Mouse (Mus musculus) CH12.LX (cell line): ENCODE measurements around the gene Kif21b.

Experiments used
- CHD1 ChIP-seq: IDR thresholded peaks from 2 replicates; pipeline ENCODE4 v1.6.1; 2012; ENCODE audit warnings: low read depth, low read length, improper control_type of control experiment, inconsistent platforms
- CTCF ChIP-seq, 2 experiments: IDR thresholded peaks in 1 of 2; conservative IDR thresholded peaks in 1 of 2; 2 replicates each; pipeline ENCODE4 v1.5.1; 2011 to 2012; ENCODE audit warnings: low read depth in 2 of 2, low read length in 2 of 2, improper control_type of control experiment in 1 of 2, inconsistent platforms in 1 of 2, mild to moderate bottlenecking in 1 of 2, moderate library complexity in 1 of 2
- E2F4 ChIP-seq: IDR thresholded peaks from 2 replicates; pipeline ENCODE4 v1.6.1; 2011; ENCODE audit warnings: low read depth, low read length, improper control_type of control experiment; ENCODE audit not compliant: insufficient replicate concordance
- GABPA ChIP-seq: IDR thresholded peaks from 2 replicates; pipeline ENCODE4 v1.6.1; 2012; ENCODE audit warnings: low read depth, low read length, improper control_type of control experiment, inconsistent platforms; ENCODE audit not compliant: insufficient replicate concordance
- JUND ChIP-seq: conservative IDR thresholded peaks from 2 replicates; pipeline ENCODE4 v1.6.1; 2011; ENCODE audit warnings: low read depth, low read length, improper control_type of control experiment
- MAX ChIP-seq: IDR thresholded peaks from 2 replicates; pipeline ENCODE4 v1.6.1; 2011; ENCODE audit warnings: low read length, improper control_type of control experiment
- MAZ ChIP-seq: IDR thresholded peaks from 2 replicates; pipeline ENCODE4 v1.6.1; 2012; ENCODE audit warnings: low read depth, mild to moderate bottlenecking, inconsistent platforms, low read length, improper control_type of control experiment, moderate library complexity
- MXI1 ChIP-seq: IDR thresholded peaks from 2 replicates; pipeline ENCODE4 v1.6.1; 2011; ENCODE audit warnings: mild to moderate bottlenecking, low read depth, low read length, improper control_type of control experiment
- MYC ChIP-seq: IDR thresholded peaks from 2 replicates; pipeline ENCODE4 v1.6.1; 2011; ENCODE audit warnings: low read depth, mild to moderate bottlenecking, improper control_type of control experiment, low read length
- POLR2A ChIP-seq: IDR thresholded peaks from 2 replicates; pipeline ENCODE4 v1.6.1; 2011; ENCODE audit warnings: low read depth, mild to moderate bottlenecking, improper control_type of control experiment, low read length
- RCOR1 ChIP-seq: conservative IDR thresholded peaks from 2 replicates; pipeline ENCODE4 v1.6.1; 2012; ENCODE audit warnings: low read depth, mild to moderate bottlenecking, inconsistent platforms, low read length, improper control_type of control experiment
- SMC3 ChIP-seq: IDR thresholded peaks from 2 replicates; pipeline ENCODE4 v1.6.1; 2011; ENCODE audit warnings: low read depth, low read length, improper control_type of control experiment
- ZC3H11A ChIP-seq: IDR thresholded peaks from 2 replicates; pipeline ENCODE4 v1.6.1; 2012; ENCODE audit warnings: low read depth, mild to moderate bottlenecking, inconsistent platforms, low read length, improper control_type of control experiment
- ZNF384 ChIP-seq: IDR thresholded peaks from 2 replicates; pipeline ENCODE4 v1.6.1; 2012; ENCODE audit warnings: low read depth, low read length, improper control_type of control experiment, inconsistent platforms

DNA sequence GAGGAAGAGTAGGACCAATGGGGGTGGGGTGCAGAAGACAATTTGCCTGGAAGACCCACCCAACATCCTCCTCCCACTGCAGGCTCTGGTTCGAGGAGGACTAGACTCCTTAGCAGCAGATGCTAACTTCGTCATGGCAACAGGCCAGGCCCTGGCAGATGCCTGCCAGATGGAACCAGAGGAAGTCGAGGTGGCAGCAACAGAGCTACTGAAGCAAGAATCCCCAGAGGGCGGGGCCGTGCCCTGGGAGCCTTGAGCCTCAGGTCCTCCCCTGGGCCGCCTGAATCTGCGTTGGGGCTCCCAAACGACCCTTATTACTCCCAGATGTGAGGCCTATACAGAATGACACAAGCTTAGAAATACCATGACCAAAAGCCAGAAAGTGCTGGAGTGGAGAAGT, 12.3 kb upstream of the Kif21b start:
- TF ChIP-seq RCOR1: no peak
- TF ChIP-seq POLR2A: no peak
- TF ChIP-seq ZNF384: no peak
- peak; percentile 66 for TF ChIP-seq MXI1
- no peak for TF ChIP-seq CTCF (conservative IDR thresholded peaks at IDR 0.05 in 1 of 2, IDR thresholded peaks at IDR 0.05 in 1 of 2; ENCODE audit: low read depth in 2 of 2, low read length in 2 of 2)
- 0 out of 2 replicates have a peak, but pooled peaks have one; percentile 42 for TF ChIP-seq MAZ
- TF ChIP-seq E2F4: no peak
- no peak for TF ChIP-seq JUND
- no peak for TF ChIP-seq SMC3
- TF ChIP-seq CHD1: no peak
- TF ChIP-seq GABPA: no peak
- no peak for TF ChIP-seq MAX
- no peak for TF ChIP-seq ZC3H11A
- TF ChIP-seq MYC: no peak
